Mouse (Mus musculus) limb, embryonic 15.5 days (tissue): ENCODE results near the gene Comtd1. TPM values are rescaled to one million over a fixed set of nuclear protein-coding genes. Genes with fewer than 3 reads are reported as not detected.

Source experiments
- ATAC-seq: fragments of 200-750 bp; cut with Nextera tagmentation; 2 replicates; pipeline ENCODE4 v1.8.0; 2017; ENCODE audit warnings: low read depth, moderate TSS enrichment; ENCODE audit not compliant: insufficient number of reproducible peaks, low FRiP score, low TSS enrichment
- H3K27ac ChIP-seq: fragments of 300-500 bp; sonication (generic); 2 replicates; pipeline ENCODE4 v1.5.1; 2015; ENCODE audit warnings: moderate library complexity, mild to moderate bottlenecking, inconsistent platforms
- H3K27me3 ChIP-seq: fragments of 300-500 bp; sonication (generic); 2 replicates; pipeline ENCODE4 v1.6.1; 2015; ENCODE audit warnings: inconsistent platforms
- H3K36me3 ChIP-seq: fragments of 300-500 bp; sonication (generic); 2 replicates; pipeline ENCODE4 v1.6.1; 2015; ENCODE audit warnings: inconsistent platforms
- H3K4me1 ChIP-seq: fragments of 300-500 bp; sonication (generic); 2 replicates; pipeline ENCODE4 v1.6.1; 2015; ENCODE audit warnings: inconsistent platforms
- H3K4me2 ChIP-seq: fragments of 300-500 bp; sonication (generic); 2 replicates; pipeline ENCODE4 v1.6.1; 2015; ENCODE audit warnings: mild to moderate bottlenecking, inconsistent platforms
- H3K4me3 ChIP-seq: fragments of 300-500 bp; sonication (generic); 2 replicates; pipeline ENCODE4 v1.5.1; 2015; ENCODE audit warnings: mild to moderate bottlenecking, inconsistent platforms
- H3K9ac ChIP-seq: fragments of 300-500 bp; sonication (generic); 2 replicates; pipeline ENCODE4 v1.6.1; 2015; ENCODE audit warnings: inconsistent platforms
- H3K9me3 ChIP-seq: fragments of 300-500 bp; sonication (generic); 2 replicates; pipeline ENCODE4 v1.6.1; 2016; ENCODE audit warnings: inconsistent platforms
- WGBS: fragments of 180-500 bp; shearing (Covaris S2); methylation state at CpG from one replicate; pipeline ENCODE4 v1.1.7; 2015; 5-methylcytosine and 5-hydroxymethylcytosine counted together
- polyA plus RNA-seq: library from polyadenylated mRNA; unstranded; fragments of >200 nt; fragmentation: Nextera tagmentation; extraction: Ambion mirVana; gene quantifications from 2 replicates; pipeline ENCODE4 v1.2.1, GENCODE M21; 2015

Comtd1 gene
- polyA plus RNA-seq, 1 experiment from 2014 or later: 21.7 TPM

GRCm38 (mm10) chr14:21850419-21851127 is 1.8 kb upstream of the Comtd1 start:
- no peaks in the 10 kb centered on the region for H3K9me3 ChIP-seq
- ATAC-seq: no peak
- H3K4me2 ChIP-seq: no peak overlapping the region
- no peaks in the 10 kb centered on the region for H3K27me3 ChIP-seq
- H3K27ac ChIP-seq: no peak overlapping the region
- H3K36me3 ChIP-seq: peaks cover 14% of the 10 kb centered on the region
- H3K9ac ChIP-seq: no peak overlapping the region
- peaks cover 42% of the 10 kb centered on the region for H3K4me1 ChIP-seq
- 65% methylated on average over 24 of the region's 24 CpGs for whole genome bisulfite sequencing
- no peak overlapping the region for H3K4me3 ChIP-seq

GRCm38 (mm10) chr14:21849524-21850418 is 994 bp upstream of the Comtd1 start:
- 82% methylated on average over 13 of the region's 13 CpGs for WGBS
- H3K27ac ChIP-seq: no peak overlapping the region
- peaks cover 42% of the 10 kb centered on the region for H3K4me1 ChIP-seq
- no peaks in the 10 kb centered on the region for H3K27me3 ChIP-seq
- H3K4me2 ChIP-seq: no peak overlapping the region
- H3K9me3 ChIP-seq: no peaks in the 10 kb centered on the region
- ATAC-seq: no peak
- H3K36me3 ChIP-seq: peaks cover 20% of the 10 kb centered on the region
- no peak overlapping the region for H3K9ac ChIP-seq
- H3K4me3 ChIP-seq: no peak overlapping the region

GRCm38 (mm10) chr14:21847381-21848165 is 1.2 kb downstream of the Comtd1 start:
- peak overlapping the region; percentile 57 for H3K9ac ChIP-seq
- peak overlapping the region; percentile 75 for H3K4me3 ChIP-seq
- H3K27ac ChIP-seq: peak overlapping the region; percentile 63
- H3K4me2 ChIP-seq: peak overlapping the region; percentile 100
- H3K9me3 ChIP-seq: no peaks in the 10 kb centered on the region
- H3K4me1 ChIP-seq: peaks cover 27% of the 10 kb centered on the region
- ATAC-seq: peak; percentile 53
- WGBS: under 1% methylated on average over 50 of the region's 50 CpGs
- H3K27me3 ChIP-seq: no peaks in the 10 kb centered on the region
- H3K36me3 ChIP-seq: peaks cover 42% of the 10 kb centered on the region

- Histone ChIP-seq H3K9me3 (no peaks in the 10 kb centered on the region), H3K4me1 (peaks cover 27% of the 10 kb centered on the region), H3K4me3 (peak overlapping the region; percentile 75), H3K36me3 (peaks cover 49% of the 10 kb centered on the region), H3K9ac (no peak overlapping the region), H3K4me2 (peak overlapping the region; percentile 100), H3K27ac (peak overlapping the region; percentile 63; the same call in 1 of the 2 replicates), H3K27me3 (no peaks in the 10 kb centered on the region)
- no peak for ATAC-seq
- 18% methylated on average over 10 of the region's 10 CpGs for WGBS
These were observed 1.9 kb downstream of the Comtd1 start for GRCm38 (mm10) chr14:21846827-21847380.

GRCm38 (mm10) chr14:21843263-21843662 is 5.5 kb downstream of the Comtd1 start:
- no peak overlapping the region for H3K4me2 ChIP-seq
- no peak overlapping the region for H3K9ac ChIP-seq
- WGBS: 83% methylated on average over 6 of the region's 6 CpGs
- H3K36me3 ChIP-seq: peaks cover 85% of the 10 kb centered on the region
- no peaks in the 10 kb centered on the region for H3K27me3 ChIP-seq
- H3K9me3 ChIP-seq: no peaks in the 10 kb centered on the region
- no peak for ATAC-seq
- H3K27ac ChIP-seq: no peak overlapping the region
- no peak overlapping the region for H3K4me3 ChIP-seq
- H3K4me1 ChIP-seq: peaks cover 15% of the 10 kb centered on the region

- Histone ChIP-seq H3K4me2 (no peak overlapping the region), H3K4me3 (no peak overlapping the region), H3K9ac (no peak overlapping the region), H3K36me3 (peaks cover 96% of the 10 kb centered on the region), H3K9me3 (no peaks in the 10 kb centered on the region), H3K4me1 (peaks cover 2% of the 10 kb centered on the region), H3K27ac (no peak overlapping the region), H3K27me3 (no peaks in the 10 kb centered on the region)
- no peak for ATAC-seq
- WGBS: 88% methylated on average over 5 of the region's 5 CpGs
These were observed 6.8 kb downstream of the Comtd1 start for GRCm38 (mm10) chr14:21841819-21842592.

GRCm38 (mm10) chr14:21838336-21839017 is 10.3 kb downstream of the Comtd1 start:
- Histone ChIP-seq H3K4me3 (no peak overlapping the region), H3K4me2 (no peak overlapping the region), H3K27me3 (no peaks in the 10 kb centered on the region), H3K27ac (no peak overlapping the region), H3K9ac (no peak overlapping the region), H3K4me1 (peaks cover 2% of the 10 kb centered on the region), H3K9me3 (no peaks in the 10 kb centered on the region), H3K36me3 (peaks cover 89% of the 10 kb centered on the region)
- WGBS: 72% methylated on average over 8 of the region's 8 CpGs
- ATAC-seq: no peak

GRCm38 (mm10) chr14:21831830-21832403 is 16.9 kb downstream of the Comtd1 start:
- H3K4me2 ChIP-seq: peak overlapping the region; percentile 66
- under 1% methylated on average over 28 of the region's 28 CpGs for WGBS
- ATAC-seq: no peak
- H3K4me1 ChIP-seq: peaks cover 23% of the 10 kb centered on the region
- H3K36me3 ChIP-seq: peaks cover 26% of the 10 kb centered on the region
- no peaks in the 10 kb centered on the region for H3K27me3 ChIP-seq
- peak overlapping the region; percentile 98 for H3K9ac ChIP-seq
- no peaks in the 10 kb centered on the region for H3K9me3 ChIP-seq
- peak overlapping the region; percentile 99 for H3K4me3 ChIP-seq
- H3K27ac ChIP-seq: peak overlapping the region; percentile 96

GRCm38 (mm10) chr14:21830876-21831767 is 17.7 kb downstream of the Comtd1 start:
- WGBS: under 1% methylated on average over 72 of the region's 73 CpGs

More at GRCm38 (mm10) chr14:21830876-21831767, 17.7 kb downstream of the Comtd1 start:
- peak overlapping the region; percentile 98 for H3K9ac ChIP-seq
- peak overlapping the region; percentile 99 for H3K4me3 ChIP-seq
- no peaks in the 10 kb centered on the region for H3K27me3 ChIP-seq
- no peaks in the 10 kb centered on the region for H3K9me3 ChIP-seq
- H3K4me2 ChIP-seq: peak overlapping the region; percentile 66
- peaks cover 20% of the 10 kb centered on the region for H3K36me3 ChIP-seq
- peaks cover 23% of the 10 kb centered on the region for H3K4me1 ChIP-seq
- H3K27ac ChIP-seq: peak overlapping the region; percentile 96
- peak; percentile 98 for ATAC-seq
